Mouse (Mus musculus): ENCODE data around the gene Dexi. TPM values are rescaled to one million over a fixed set of nuclear protein-coding genes. Genes with fewer than 3 reads are reported as not detected.
A peak's percentile ranks its signal among the peaks of the same experiment; 100 is the strongest.

Gene Dexi
- polyA plus RNA-seq, 1 experiment from 2014 or later = 18.3 TPM

- peak; percentile 82 for ATAC-seq (replicated peaks)
- Histone ChIP-seq H3K27me3 (no peaks in the 10 kb centered on the region), H3K4me3 (no peak overlapping the region), H3K36me3 (peaks cover 17% of the 10 kb centered on the region), H3K27ac (replicated peaks) (no peak overlapping the region), H3K9ac (replicated peaks) (no peak overlapping the region), H3K4me2 (replicated peaks) (no peak overlapping the region), H3K9me3 (no peaks in the 10 kb centered on the region), H3K4me1 (peaks cover 4% of the 10 kb centered on the region)
- WGBS = 40% methylated on average over 4 of the region's 4 CpGs
These were observed 22.5 kb upstream of the Dexi start for GRCm38 (mm10) chr16:10565278-10565885.

GRCm38 (mm10) chr16:10559991-10560390 lies 17.1 kb upstream of the Dexi start:
- H3K27me3 ChIP-seq = no peaks in the 10 kb centered on the region
- ATAC-seq (replicated peaks) = no peak
- 94% methylated on average over 8 of the region's 8 CpGs for WGBS

GRCm38 (mm10) chr16:10553858-10554257 lies 11.0 kb upstream of the Dexi start:
- Histone ChIP-seq H3K27ac (replicated peaks) (no peak overlapping the region), H3K36me3 (no peaks in the 10 kb centered on the region), H3K9ac (replicated peaks) (no peak overlapping the region), H3K27me3 (no peaks in the 10 kb centered on the region), H3K4me1 (no peaks in the 10 kb centered on the region; the same call in 1 of the 2 replicates), H3K9me3 (no peaks in the 10 kb centered on the region), H3K4me2 (replicated peaks) (no peak overlapping the region), H3K4me3 (no peak overlapping the region)
- no peak for ATAC-seq (replicated peaks)
- WGBS = 89% methylated on average over 2 of the region's 2 CpGs

More at GRCm38 (mm10) chr16:10559991-10560390, 17.1 kb upstream of the Dexi start:
- no peak overlapping the region for H3K9ac ChIP-seq (replicated peaks)
- H3K27ac ChIP-seq (replicated peaks) = no peak overlapping the region
- no peaks in the 10 kb centered on the region for H3K9me3 ChIP-seq
- H3K4me2 ChIP-seq (replicated peaks) = no peak overlapping the region
- peaks cover 12% of the 10 kb centered on the region for H3K36me3 ChIP-seq
- no peak overlapping the region for H3K4me3 ChIP-seq
- H3K4me1 ChIP-seq = no peaks in the 10 kb centered on the region

- Histone ChIP-seq H3K9me3 (no peaks in the 10 kb centered on the region), H3K4me2 (replicated peaks) (no peak overlapping the region), H3K9ac (replicated peaks) (no peak overlapping the region), H3K4me1 (peaks cover 13% of the 10 kb centered on the region), H3K27ac (replicated peaks) (no peak overlapping the region), H3K4me3 (no peak overlapping the region), H3K36me3 (no peaks in the 10 kb centered on the region), H3K27me3 (no peaks in the 10 kb centered on the region)
- WGBS = 84% methylated on average over 4 of the region's 4 CpGs
- no peak for ATAC-seq (replicated peaks)
These were observed 8.7 kb upstream of the Dexi start for GRCm38 (mm10) chr16:10551592-10551991.

- no peak overlapping the region for H3K9ac ChIP-seq (replicated peaks)
- no peaks in the 10 kb centered on the region for H3K27me3 ChIP-seq
- H3K4me2 ChIP-seq (replicated peaks) = no peak overlapping the region
- H3K27ac ChIP-seq (replicated peaks) = no peak overlapping the region
- no peaks in the 10 kb centered on the region for H3K9me3 ChIP-seq
- H3K4me1 ChIP-seq = peaks cover 26% of the 10 kb centered on the region
- 82% methylated on average over 2 of the region's 2 CpGs for WGBS
- H3K36me3 ChIP-seq = no peaks in the 10 kb centered on the region
- H3K4me3 ChIP-seq = no peak overlapping the region
- ATAC-seq (replicated peaks) = no peak
These were observed 6.7 kb upstream of the Dexi start for GRCm38 (mm10) chr16:10549600-10549999.

- Histone ChIP-seq H3K4me3 (no peak overlapping the region), H3K9ac (replicated peaks) (no peak overlapping the region), H3K4me2 (replicated peaks) (no peak overlapping the region), H3K36me3 (no peaks in the 10 kb centered on the region), H3K27ac (replicated peaks) (no peak overlapping the region), H3K4me1 (peaks cover 26% of the 10 kb centered on the region), H3K27me3 (no peaks in the 10 kb centered on the region), H3K9me3 (no peaks in the 10 kb centered on the region)
- 71% methylated on average over 3 of the region's 3 CpGs for WGBS
- no peak for ATAC-seq (replicated peaks)
These were observed 6.1 kb upstream of the Dexi start for GRCm38 (mm10) chr16:10548938-10549337.

GRCm38 (mm10) chr16:10546865-10547264 lies 4.0 kb upstream of the Dexi start:
- Histone ChIP-seq H3K27me3 (no peaks in the 10 kb centered on the region), H3K9me3 (no peaks in the 10 kb centered on the region), H3K27ac (replicated peaks) (no peak overlapping the region), H3K4me3 (0 out of 2 replicates have a peak overlapping the region, but pooled peaks have one; percentile 95), H3K9ac (replicated peaks) (no peak overlapping the region), H3K4me1 (peaks cover 35% of the 10 kb centered on the region), H3K36me3 (no peaks in the 10 kb centered on the region), H3K4me2 (replicated peaks) (0 out of 2 replicates have a peak overlapping the region, but pooled peaks have one; percentile 80)
- ATAC-seq (replicated peaks) = no peak
- WGBS = 61% methylated on average over 3 of the region's 3 CpGs

- Histone ChIP-seq H3K4me1 (peaks cover 52% of the 10 kb centered on the region), H3K27me3 (no peaks in the 10 kb centered on the region), H3K27ac (replicated peaks) (no peak within 1 kb of the TSS; the same call in 1 of the 2 replicates), H3K9me3 (no peaks in the 10 kb centered on the region), H3K36me3 (no peaks in the 10 kb centered on the region), H3K9ac (replicated peaks) (peak within 1 kb of the TSS; percentile 91), H3K4me3 (peak within 1 kb of the TSS; percentile 95), H3K4me2 (replicated peaks) (peak within 1 kb of the TSS; percentile 80)
- ATAC-seq (replicated peaks) = peak; percentile 92
- under 1% methylated on average over 58 of the region's 58 CpGs for WGBS
These were observed 2.3 kb upstream of the Dexi start, which contains the start of gene Clec16a for GRCm38 (mm10) chr16:10544995-10545622. TSS of gene Clec16a (plus strand) at chr16:10545339.

- Histone ChIP-seq H3K9ac (replicated peaks) (peak overlapping the region; percentile 90), H3K27me3 (no peaks in the 10 kb centered on the region), H3K4me1 (peaks cover 68% of the 10 kb centered on the region), H3K36me3 (no peaks in the 10 kb centered on the region), H3K9me3 (no peaks in the 10 kb centered on the region), H3K4me2 (replicated peaks) (peak overlapping the region; percentile 84), H3K27ac (replicated peaks) (peak overlapping the region; percentile 79), H3K4me3 (peak overlapping the region; percentile 88)
- ATAC-seq (replicated peaks) = peak; percentile 6
- WGBS = 3% methylated on average over 22 of the region's 22 CpGs
These were observed 588 bp downstream of the Dexi start for GRCm38 (mm10) chr16:10542266-10542665.

GRCm38 (mm10) chr16:10541598-10541930 lies 1.3 kb downstream of the Dexi start:
- Histone ChIP-seq H3K27ac (replicated peaks) (peak overlapping the region; percentile 33; the same call in 1 of the 2 replicates), H3K4me1 (peaks cover 66% of the 10 kb centered on the region), H3K4me2 (replicated peaks) (peak overlapping the region; percentile 84), H3K36me3 (no peaks in the 10 kb centered on the region), H3K4me3 (peak overlapping the region; percentile 88), H3K9ac (replicated peaks) (peak overlapping the region; percentile 90), H3K9me3 (no peaks in the 10 kb centered on the region), H3K27me3 (no peaks in the 10 kb centered on the region)
- ATAC-seq (replicated peaks) = no peak
- 32% methylated on average over 7 of the region's 7 CpGs for WGBS

- H3K4me1 ChIP-seq = peaks cover 60% of the 10 kb centered on the region
- 67% methylated on average over 16 of the region's 16 CpGs for WGBS
- peak overlapping the region; percentile 88 for H3K4me3 ChIP-seq
- H3K36me3 ChIP-seq = no peaks in the 10 kb centered on the region
- peak overlapping the region; percentile 90; the same call in 1 of the 2 replicates for H3K9ac ChIP-seq (replicated peaks)
- no peaks in the 10 kb centered on the region for H3K9me3 ChIP-seq
- no peak overlapping the region for H3K27ac ChIP-seq (replicated peaks)
- peak overlapping the region; percentile 84 for H3K4me2 ChIP-seq (replicated peaks)
- no peaks in the 10 kb centered on the region for H3K27me3 ChIP-seq
- no peak for ATAC-seq (replicated peaks)
These were observed 1.9 kb downstream of the Dexi start for GRCm38 (mm10) chr16:10540763-10541597.

GRCm38 (mm10) chr16:10536961-10537360 lies 5.9 kb downstream of the Dexi start:
- Histone ChIP-seq H3K9ac (replicated peaks) (no peak overlapping the region), H3K36me3 (0 out of 2 replicates have a peak, but pooled peaks cover 2% of the 10 kb centered on the region), H3K4me3 (no peak overlapping the region), H3K4me1 (peaks cover 46% of the 10 kb centered on the region), H3K27ac (replicated peaks) (no peak overlapping the region), H3K9me3 (no peaks in the 10 kb centered on the region), H3K27me3 (no peaks in the 10 kb centered on the region), H3K4me2 (replicated peaks) (no peak overlapping the region)
- no peak for ATAC-seq (replicated peaks)
- WGBS = 82% methylated on average over 3 of the region's 3 CpGs
